In genomic region chr3:120541556-120542476, GRCm38 (mm10) we compare ENCODE assay signal across 12 mouse cellular contexts.
A peak's percentile ranks its signal among the peaks of the same experiment; 100 is the strongest.
DNase-seq lines count a peak whose midpoint lies in the region; ATAC-seq lines count a peak whose summit lies in the region.
"Had no signal": no experiment of that assay in that cellular context is flagged by ENCODE, and none has a peak within 500 bp of the region (broad histone marks: within the 10 kb centered on the region; RNA-seq: fewer than 3 reads in every experiment).

No protein-coding gene starts in this region.

- no peak overlapping the region for H3K9ac ChIP-seq in heart, embryonic 15.5 days
- H3K9ac ChIP-seq in embryonic facial prominence, embryonic 14.5 days (ENCODE audit: low read depth, low read length) = no peak overlapping the region; the same call in 1 of the 2 replicates
- H3K9ac ChIP-seq in hindbrain, embryonic 16.5 days (ENCODE audit: low read depth, low read length) = no peak overlapping the region
- no peak overlapping the region; the same call in 1 of the 2 replicates for H3K9ac ChIP-seq in neural tube, embryonic 13.5 days
- H3K9ac ChIP-seq: liver, embryonic 13.5 days had no signal

- peak overlapping the region; percentile 28 for H3K4me3 ChIP-seq in heart, embryonic 15.5 days
- H3K4me3 ChIP-seq in embryonic facial prominence, embryonic 14.5 days (ENCODE audit: low read depth, low read length) = no peak overlapping the region
- H3K4me3 ChIP-seq in hindbrain, embryonic 16.5 days (ENCODE audit: low read length) = no peak overlapping the region
- H3K4me3 ChIP-seq in neural tube, embryonic 13.5 days = no peak overlapping the region
- H3K4me3 ChIP-seq: liver, embryonic 13.5 days had no signal

- H3K27ac ChIP-seq in heart, embryonic 15.5 days = no peak overlapping the region
- no peak overlapping the region for H3K27ac ChIP-seq in embryonic facial prominence, embryonic 14.5 days (replicated peaks; ENCODE audit: low read depth, low read length)
- H3K27ac ChIP-seq in hindbrain, embryonic 16.5 days (ENCODE audit: low read depth, low read length) = no peak overlapping the region
- peak overlapping the region; percentile 23; the same call in 1 of the 2 replicates for H3K27ac ChIP-seq in neural tube, embryonic 13.5 days (replicated peaks)
- H3K27ac ChIP-seq: kidney, postnatal 0 days; liver, embryonic 13.5 days had no signal

- 24% methylated on average over 21 of the region's 21 CpGs for WGBS in heart, embryonic 15.5 days
- 49% methylated on average over 21 of the region's 21 CpGs for WGBS in embryonic facial prominence, embryonic 14.5 days
- WGBS in hindbrain, embryonic 16.5 days = 44% methylated on average over 21 of the region's 21 CpGs
- WGBS in neural tube, embryonic 13.5 days = 48% methylated on average over 21 of the region's 21 CpGs

- no peaks in the 10 kb centered on the region for H3K36me3 ChIP-seq in heart, embryonic 15.5 days
- no peaks in the 10 kb centered on the region for H3K36me3 ChIP-seq in embryonic facial prominence, embryonic 14.5 days (ENCODE audit: control insufficient read depth, insufficient read depth, low read length)
- no peaks in the 10 kb centered on the region for H3K36me3 ChIP-seq in hindbrain, embryonic 16.5 days (ENCODE audit: control insufficient read depth, insufficient read depth, low read length)
- no peaks in the 10 kb centered on the region for H3K36me3 ChIP-seq in neural tube, embryonic 13.5 days
- H3K36me3 ChIP-seq: liver, embryonic 13.5 days had no signal

- H3K4me2 ChIP-seq in heart, embryonic 15.5 days = peak overlapping the region; percentile 56
- peak overlapping the region; percentile 12; the same call in 1 of the 2 replicates for H3K4me2 ChIP-seq in embryonic facial prominence, embryonic 14.5 days (ENCODE audit: low read depth, low read length)
- H3K4me2 ChIP-seq in hindbrain, embryonic 16.5 days (ENCODE audit: low read length) = peak overlapping the region; percentile 24; the same call in 1 of the 2 replicates
- H3K4me2 ChIP-seq in neural tube, embryonic 13.5 days = peak overlapping the region; percentile 25
- H3K4me2 ChIP-seq: liver, embryonic 13.5 days had no signal

- H3K4me1 ChIP-seq in heart, embryonic 15.5 days (replicated peaks) = peaks cover 5% of the 10 kb centered on the region; the same call in 1 of the 2 replicates
- no peaks in the 10 kb centered on the region for H3K4me1 ChIP-seq in embryonic facial prominence, embryonic 14.5 days (ENCODE audit: control insufficient read depth, insufficient read depth, low read length)
- H3K4me1 ChIP-seq in hindbrain, embryonic 16.5 days (ENCODE audit: control insufficient read depth, insufficient read depth, low read depth, low read length) = no peaks in the 10 kb centered on the region
- H3K4me1 ChIP-seq in neural tube, embryonic 13.5 days (replicated peaks) = peaks cover 12% of the 10 kb centered on the region
- H3K4me1 ChIP-seq: liver, embryonic 13.5 days had no signal

- H3K27me3 ChIP-seq in heart, embryonic 15.5 days = no peaks in the 10 kb centered on the region
- H3K27me3 ChIP-seq in embryonic facial prominence, embryonic 14.5 days (replicated peaks; ENCODE audit: control insufficient read depth, insufficient read depth, low read length) = no peaks in the 10 kb centered on the region
- no peaks in the 10 kb centered on the region for H3K27me3 ChIP-seq in hindbrain, embryonic 16.5 days (replicated peaks; ENCODE audit: control insufficient read depth, insufficient read depth, low read length)
- no peaks in the 10 kb centered on the region for H3K27me3 ChIP-seq in neural tube, embryonic 13.5 days
- H3K27me3 ChIP-seq: liver, embryonic 13.5 days had no signal

- DNase-seq in heart, adult 9 months (ENCODE audit: low spot score in 2 of 2) = no peak
- peak; percentile 26 for DNase-seq in embryonic facial prominence, embryonic 14.5 days (ENCODE audit: low spot score)
- no peak for DNase-seq in adrenal gland, postnatal 36 days
- no peak for DNase-seq in cerebellum, postnatal 36 days
- DNase-seq: liver, embryonic 13.5 days; thymus, adult 2 months had no signal

- H3K9me3 ChIP-seq in heart, embryonic 15.5 days (replicated peaks) = no peaks in the 10 kb centered on the region
- H3K9me3 ChIP-seq in embryonic facial prominence, embryonic 14.5 days (ENCODE audit: control insufficient read depth, low read length) = no peaks in the 10 kb centered on the region
- H3K9me3 ChIP-seq in hindbrain, embryonic 16.5 days (ENCODE audit: control insufficient read depth, low read length) = no peaks in the 10 kb centered on the region
- H3K9me3 ChIP-seq in neural tube, embryonic 13.5 days = no peaks in the 10 kb centered on the region
- H3K9me3 ChIP-seq: liver, embryonic 13.5 days had no signal

- no peak for ATAC-seq in heart, embryonic 15.5 days (replicated peaks; ENCODE audit: insufficient number of reproducible peaks, insufficient read depth, low FRiP score, low read depth)
- ATAC-seq in embryonic facial prominence, embryonic 14.5 days (ENCODE audit: low read depth) = no peak
- ATAC-seq in hindbrain, embryonic 16.5 days = peak; percentile 42; the same call in 1 of the 2 replicates
- peak; percentile 27; the same call in 1 of the 2 replicates for ATAC-seq in neural tube, embryonic 13.5 days (ENCODE audit: low read depth)
- no peak for ATAC-seq in erythroid progenitor cell, adult 5-6 weeks (replicated peaks; ENCODE audit: low FRiP score, poor library complexity, severe bottlenecking)
- ATAC-seq: CD4-positive, CD25-positive, alpha-beta regulatory T cell, adult 4 months had no signal

Comparison
In these comparisons a context has a peak if more than half of its experiments do, and no peak if none do; other contexts are left out.
1. ATAC-seq: peak in hindbrain, embryonic 16.5 days (single experiment) and neural tube, embryonic 13.5 days (single experiment); none in heart, embryonic 15.5 days (single experiment), embryonic facial prominence, embryonic 14.5 days (single experiment) and erythroid progenitor cell, adult 5-6 weeks (single experiment).
2. Peak in every context shown above with its lines, with median percentiles within 50 percentile points of each other: H3K4me2 ChIP-seq.